Mouse (Mus musculus) subcutaneous adipose tissue, adult 2 months (tissue): ENCODE data around the gene Vps8. TPM values are rescaled to one million over a fixed set of nuclear protein-coding genes. Genes with fewer than 3 reads are reported as not detected.

Source experiments
- polyA plus RNA-seq: library from polyadenylated mRNA; depleted of rRNA; stranded (reverse); fragments of >200 nt; gene quantifications from 2 replicates; pipeline ENCODE4 v1.2.3, GENCODE M21; 2012; ENCODE audit warnings: low replicate concordance; rRNA removed

Gene Vps8
- 13.6 and 19.9 TPM in 2 replicates for polyA plus RNA-seq

DNA sequence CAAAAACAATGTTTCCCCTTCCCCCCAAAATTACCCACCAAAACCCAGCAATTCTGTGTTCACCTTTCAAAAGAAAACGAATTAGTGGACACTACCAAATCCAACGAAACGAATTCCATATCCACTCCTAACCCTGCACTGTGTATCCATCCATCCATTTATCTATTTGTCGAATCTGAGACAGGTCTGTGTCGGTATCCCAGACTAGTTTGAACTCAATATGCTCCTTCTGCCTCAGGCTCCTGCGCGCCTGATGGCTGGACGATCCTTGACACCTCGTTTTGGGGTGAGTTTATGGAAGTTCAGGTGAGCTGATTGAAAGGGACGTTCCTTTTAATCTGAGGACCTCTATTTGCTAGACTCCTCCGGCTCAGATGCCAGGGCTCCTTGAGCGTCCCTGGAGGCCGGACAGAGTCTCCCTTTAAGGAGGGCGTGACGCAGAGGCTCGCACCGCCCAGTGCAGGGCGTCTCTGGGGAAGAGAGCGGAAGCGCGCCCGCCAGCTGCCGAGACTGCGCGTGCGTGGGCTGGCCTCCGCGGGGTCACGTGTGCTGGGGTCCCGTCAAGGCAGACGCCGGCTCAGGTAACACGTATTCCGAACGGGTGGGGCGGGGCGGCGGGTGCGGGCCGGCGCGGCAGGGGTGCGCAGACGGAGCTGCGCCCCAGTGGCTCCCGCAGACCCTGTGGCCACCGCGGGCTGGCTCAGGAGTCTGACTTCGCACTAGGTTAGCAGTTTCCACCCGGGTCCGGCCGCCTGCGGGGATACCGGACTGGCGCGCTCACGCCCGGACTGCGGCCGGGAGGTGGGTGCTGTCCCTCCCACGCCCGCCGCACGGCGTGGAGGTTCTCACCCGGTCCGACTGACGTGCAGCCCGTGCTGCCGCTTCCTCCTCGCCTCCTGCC lies at the start of gene Vps8:
Vps8 (plus strand) TSS at position 474 of the 901 bp plus-strand sequence.

Other genes starting within 250 kb of the Vps8 start
- 8.2 and 31.9 TPM in 2 replicates for gene Ephb3, start 218.4 kb upstream of the Vps8 start, polyA plus RNA-seq